Mouse (Mus musculus) C2C12 (cell line): ENCODE measurements around the gene Prdx1. TPM values are rescaled to one million over a fixed set of nuclear protein-coding genes. Genes with fewer than 3 reads are reported as not detected.
A peak's percentile ranks its signal among the peaks of the same experiment; 100 is the strongest.

Experiments
- H3K27me3 ChIP-seq: one replicate; pipeline ENCODE4 v1.6.1; 2011; ENCODE audit not compliant: control insufficient read depth, insufficient read depth, insufficient read length
- H3K36me3 ChIP-seq: one replicate; pipeline ENCODE4 v1.6.1; 2011; ENCODE audit not compliant: control insufficient read depth, insufficient read depth
- H3K4me3 ChIP-seq: one replicate; pipeline ENCODE4 v1.5.1; 2011; ENCODE audit warnings: mild to moderate bottlenecking, control low read depth; ENCODE audit not compliant: poor library complexity, insufficient read depth, severe bottlenecking
- H3K79me2 ChIP-seq: one replicate; pipeline ENCODE4 v1.6.1; 2011; ENCODE audit not compliant: control insufficient read depth, insufficient read depth
- H3K79me3 ChIP-seq: one replicate; pipeline ENCODE4 v1.6.1; 2011; ENCODE audit warnings: low read depth, control low read depth
- H3ac ChIP-seq: one replicate; pipeline ENCODE3; 2011; ENCODE audit warnings: low read depth; ENCODE audit not compliant: control insufficient read depth, insufficient read length
- CEBPB ChIP-seq: IDR thresholded peaks from one replicate; pipeline ENCODE4 v1.6.1; 2011; ENCODE audit warnings: low read depth, mild to moderate bottlenecking, control low read depth, moderate library complexity
- CTCF ChIP-seq: IDR thresholded peaks from one replicate; pipeline ENCODE4 v1.5.1; 2011; ENCODE audit not compliant: control insufficient read depth, insufficient read depth, insufficient read length
- FOSL1 ChIP-seq: IDR thresholded peaks from one replicate; pipeline ENCODE4 v1.8.0; 2011; ENCODE audit warnings: mild to moderate bottlenecking, low read length; ENCODE audit not compliant: poor library complexity, insufficient read depth, severe bottlenecking
- MAX ChIP-seq: IDR thresholded peaks from one replicate; pipeline ENCODE4 v1.6.1; 2011; ENCODE audit warnings: mild to moderate bottlenecking, control low read depth
- MYOD1 ChIP-seq: IDR thresholded peaks from one replicate; pipeline ENCODE4 v1.6.1; 2011; ENCODE audit warnings: low read depth; ENCODE audit not compliant: control insufficient read depth, insufficient read length
- MYOG ChIP-seq: IDR thresholded peaks from one replicate; pipeline ENCODE4 v1.6.1; 2011; ENCODE audit not compliant: control insufficient read depth, insufficient read length; ENCODE audit errors: extremely low read depth
- USF1 ChIP-seq: IDR thresholded peaks from one replicate; pipeline ENCODE4 v1.6.1; 2011; ENCODE audit warnings: low read depth, mild to moderate bottlenecking, control low read depth, moderate library complexity
- long read RNA-seq, 2 experiments: library from polyadenylated mRNA; unstranded; transcript quantifications; one replicate each; pipeline ENCODE4 v2.0.0; 2019 to 2020
- polyA plus RNA-seq: library from polyadenylated mRNA; unstranded; fragments of >200 nt; fragmentation: generic; extraction: Trizol; gene quantifications from one replicate; pipeline ENCODE4 v1.2.1, GENCODE M21; 2012; ENCODE audit warnings: missing spikeins

Gene Prdx1
- polyA plus RNA-seq: 459 TPM
- long read RNA-seq, experiment 1, transcript Prdx1-201 (5 exons, 636 nt): minor isoform, 44 of 1,496 reads
- long read RNA-seq, experiment 1, transcript Prdx1-204 (6 exons, 2,294 nt): major isoform, 1,379 of 1,496 reads
- long read RNA-seq, experiment 1, partial matches to known transcripts: 33 of 1,496 reads
- long read RNA-seq, experiment 1, other reads (novel, unspliced or antisense): 39 of 1,496 reads
- long read RNA-seq, experiment 2, transcript Prdx1-204 (6 exons, 2,294 nt): major isoform, 864 of 877 reads
- long read RNA-seq, experiment 2, transcript Prdx1-201 (5 exons, 636 nt): minor isoform, 5 of 877 reads
- long read RNA-seq, experiment 2, partial matches to known transcripts: 1 of 877 reads
- long read RNA-seq, experiment 2, other reads (novel, unspliced or antisense): 6 of 877 reads

- TF ChIP-seq CTCF: peak; percentile 39
- TF ChIP-seq MYOG: no peak
- TF ChIP-seq FOSL1: no peak
- TF ChIP-seq MAX: peak; percentile 53
- no peak for TF ChIP-seq MYOD1
- TF ChIP-seq CEBPB: no peak
- TF ChIP-seq USF1: peak; percentile 28
- Histone ChIP-seq H3K79me2 (peaks cover 52% of the 10 kb centered on the region), H3K27me3 (no peaks in the 10 kb centered on the region), H3K36me3 (peaks cover 40% of the 10 kb centered on the region), H3K79me3 (peaks cover 48% of the 10 kb centered on the region), H3ac (peak within 1 kb of the TSS; percentile 91), H3K4me3 (peak within 1 kb of the TSS; percentile 83)
Measured at GRCm38 (mm10) chr4:116685402-116686061, at the start of gene Prdx1. Prdx1 (plus strand) TSS chr4:116685544.

GRCm38 (mm10) chr4:116638821-116639220, 46.5 kb upstream of the Prdx1 start:
- Histone ChIP-seq H3ac (no peak overlapping the region), H3K27me3 (no peaks in the 10 kb centered on the region), H3K79me3 (peaks cover 11% of the 10 kb centered on the region), H3K4me3 (no peak overlapping the region), H3K36me3 (peaks cover 85% of the 10 kb centered on the region), H3K79me2 (peaks cover 34% of the 10 kb centered on the region)
- TF ChIP-seq MAX (no peak), MYOG (no peak), CEBPB (no peak), USF1 (no peak), CTCF (no peak), MYOD1 (no peak), FOSL1 (no peak)

- H3ac ChIP-seq: no peak overlapping the region
- no peak for TF ChIP-seq MAX
- no peak for TF ChIP-seq MYOG
- TF ChIP-seq MYOD1: no peak
- no peak for TF ChIP-seq CEBPB
- TF ChIP-seq FOSL1: no peak
- TF ChIP-seq CTCF: no peak
- no peaks in the 10 kb centered on the region for H3K27me3 ChIP-seq
- H3K79me3 ChIP-seq: peaks cover 40% of the 10 kb centered on the region
- H3K79me2 ChIP-seq: peaks cover 66% of the 10 kb centered on the region
- peaks cover 87% of the 10 kb centered on the region for H3K36me3 ChIP-seq
- H3K4me3 ChIP-seq: no peak overlapping the region
Measured at GRCm38 (mm10) chr4:116642071-116642470, 43.3 kb upstream of the Prdx1 start.

- no peak for TF ChIP-seq MYOD1
- no peak for TF ChIP-seq MYOG
- TF ChIP-seq CEBPB: no peak
- TF ChIP-seq USF1: no peak
- no peak for TF ChIP-seq MAX
- TF ChIP-seq CTCF: no peak
- TF ChIP-seq FOSL1: no peak
- Histone ChIP-seq H3K36me3 (peaks cover 82% of the 10 kb centered on the region), H3K79me3 (peaks cover 62% of the 10 kb centered on the region), H3K27me3 (no peaks in the 10 kb centered on the region), H3K79me2 (peaks cover 89% of the 10 kb centered on the region), H3K4me3 (no peak overlapping the region), H3ac (no peak overlapping the region)
Measured at GRCm38 (mm10) chr4:116644326-116644725, 41.0 kb upstream of the Prdx1 start.

GRCm38 (mm10) chr4:116645624-116646023, 39.7 kb upstream of the Prdx1 start:
- no peak overlapping the region for H3ac ChIP-seq
- no peak for TF ChIP-seq CEBPB
- no peak for TF ChIP-seq CTCF
- no peak for TF ChIP-seq MYOG
- no peak for TF ChIP-seq MYOD1
- no peak for TF ChIP-seq FOSL1
- H3K4me3 ChIP-seq: no peak overlapping the region
- H3K36me3 ChIP-seq: peaks cover 76% of the 10 kb centered on the region
- no peaks in the 10 kb centered on the region for H3K27me3 ChIP-seq
- peaks cover 100% of the 10 kb centered on the region for H3K79me2 ChIP-seq
- peaks cover 74% of the 10 kb centered on the region for H3K79me3 ChIP-seq
